Mouse (Mus musculus) liver, postnatal 0 days (tissue): ENCODE data around the gene Ntn1. TPM values are rescaled to one million over a fixed set of nuclear protein-coding genes. Genes with fewer than 3 reads are reported as not detected.

Experiments used
- ATAC-seq: fragments of 200-750 bp; cut with Nextera tagmentation; 2 replicates; pipeline ENCODE4 v1.8.0; 2017; ENCODE audit warnings: mild to moderate bottlenecking, moderate library complexity
- DNase-seq: peaks from one replicate; pipeline ENCODE4 v3.0.0-alpha.2; 2016
- H3K27ac ChIP-seq: fragments of 300-500 bp; sonication (generic); 2 replicates; pipeline ENCODE4 v1.5.1; 2014; ENCODE audit warnings: antibody characterized with exemption, moderate library complexity, mild to moderate bottlenecking, low read depth
- H3K27me3 ChIP-seq: fragments of 300-500 bp; sonication (generic); 2 replicates; pipeline ENCODE4 v1.6.1; 2014; ENCODE audit warnings: low read length, control low read depth, mixed read lengths; ENCODE audit not compliant: insufficient read depth
- H3K36me3 ChIP-seq: fragments of 300-500 bp; sonication (generic); replicated peaks from 2 replicates; pipeline ENCODE4 v1.6.1; 2014; ENCODE audit warnings: mild to moderate bottlenecking, control low read depth, low read length, moderate library complexity, mixed read lengths; ENCODE audit not compliant: insufficient read depth
- H3K4me1 ChIP-seq: fragments of 300-500 bp; sonication (generic); 2 replicates; pipeline ENCODE4 v1.6.1; 2014; ENCODE audit warnings: antibody characterized with exemption, mild to moderate bottlenecking, control low read depth; ENCODE audit not compliant: insufficient read depth
- H3K4me2 ChIP-seq: fragments of 300-500 bp; sonication (generic); 2 replicates; pipeline ENCODE4 v1.6.1; 2014; ENCODE audit warnings: low read depth, mild to moderate bottlenecking, low read length, moderate library complexity, mixed read lengths
- H3K4me3 ChIP-seq: fragments of 300-500 bp; sonication (generic); 2 replicates; pipeline ENCODE4 v1.5.1; 2014; ENCODE audit warnings: low read depth, low read length
- H3K9ac ChIP-seq: fragments of 300-500 bp; sonication (generic); replicated peaks from 2 replicates; pipeline ENCODE4 v1.6.1; 2014; ENCODE audit warnings: mild to moderate bottlenecking, moderate library complexity
- H3K9me3 ChIP-seq: fragments of 300-500 bp; sonication (generic); 2 replicates; pipeline ENCODE4 v1.6.1; 2016; ENCODE audit warnings: mild to moderate bottlenecking, control low read depth, low read length, mixed read lengths
- CTCF ChIP-seq: sonication (generic); IDR thresholded peaks from 2 replicates; pipeline ENCODE4 v1.5.1; 2016; ENCODE audit warnings: antibody characterized with exemption, low read depth
- EP300 ChIP-seq: IDR thresholded peaks from 2 replicates; pipeline ENCODE4 v1.6.1; 2016; ENCODE audit warnings: antibody characterized with exemption, low read depth, mild to moderate bottlenecking
- WGBS: fragments of 180-500 bp; shearing (Covaris S2); extraction: QIAGEN DNeasy Blood & Tissue Kit; methylation state at CpG from one replicate; pipeline ENCODE4 v1.1.7; 2014; ENCODE audit not compliant: insufficient replicate concordance; 5-methylcytosine and 5-hydroxymethylcytosine counted together
- polyA plus RNA-seq: library from polyadenylated mRNA; unstranded; fragments of >200 nt; fragmentation: Nextera tagmentation; extraction: Ambion mirVana; gene quantifications from 2 replicates; pipeline ENCODE4 v1.2.1, GENCODE M21; 2015

Ntn1 gene
- polyA plus RNA-seq, 1 experiment from 2014 or later, result 0.76 TPM

GRCm38 (mm10) chr11:68381318-68381717 lies 19.3 kb downstream of the Ntn1 start:
- TF ChIP-seq CTCF (no peak), EP300 (no peak)
- Histone ChIP-seq H3K27me3 (peaks cover 64% of the 10 kb centered on the region), H3K4me1 (peaks cover 13% of the 10 kb centered on the region), H3K4me3 (no peak overlapping the region), H3K9ac (no peak overlapping the region), H3K36me3 (no peaks in the 10 kb centered on the region), H3K9me3 (no peaks in the 10 kb centered on the region), H3K4me2 (no peak overlapping the region), H3K27ac (no peak overlapping the region)
- ATAC-seq, result no peak
- WGBS, result 66% methylated on average over 9 of the region's 9 CpGs
- DNase-seq, result no peak

GRCm38 (mm10) chr11:68378946-68379764 lies 21.5 kb downstream of the Ntn1 start:
- Histone ChIP-seq H3K27ac (no peak overlapping the region), H3K36me3 (no peaks in the 10 kb centered on the region), H3K4me1 (no peaks in the 10 kb centered on the region), H3K27me3 (peaks cover 43% of the 10 kb centered on the region), H3K9me3 (no peaks in the 10 kb centered on the region), H3K4me3 (no peak overlapping the region), H3K9ac (no peak overlapping the region), H3K4me2 (no peak overlapping the region)
- WGBS, result 33% methylated on average over 16 of the region's 16 CpGs
- no peak for TF ChIP-seq CTCF
- no peak for TF ChIP-seq EP300
- ATAC-seq (no peak), DNase-seq (no peak)

DNA sequence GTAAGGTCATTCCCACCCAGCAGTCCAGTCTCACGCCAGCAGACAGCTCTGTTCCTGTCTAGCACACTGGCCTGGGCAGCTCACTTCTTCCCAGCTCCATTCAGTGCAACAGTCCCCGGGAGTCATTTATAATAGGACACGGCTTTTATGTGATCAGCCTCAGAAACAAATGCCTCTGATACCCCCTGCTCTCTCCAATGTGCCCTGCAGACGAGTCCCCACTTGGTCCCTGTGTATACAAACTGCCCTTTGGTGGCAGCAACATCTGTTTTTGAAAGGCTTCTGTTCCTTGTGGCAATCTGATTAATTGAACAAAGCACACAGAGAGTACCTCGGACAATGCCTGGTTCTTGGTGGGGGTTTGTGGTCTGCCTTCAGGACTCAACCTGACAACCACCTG lies 22.2 kb downstream of the Ntn1 start:
- H3K36me3 ChIP-seq, result no peaks in the 10 kb centered on the region
- WGBS, result 35% methylated on average over 5 of the region's 5 CpGs
- no peak overlapping the region for H3K4me2 ChIP-seq
- ATAC-seq (no peak), DNase-seq (no peak)
- H3K4me3 ChIP-seq, result no peak overlapping the region
- H3K27me3 ChIP-seq, result peaks cover 37% of the 10 kb centered on the region
- TF ChIP-seq CTCF (no peak), EP300 (no peak)
- H3K27ac ChIP-seq, result no peak overlapping the region
- no peaks in the 10 kb centered on the region for H3K4me1 ChIP-seq
- H3K9ac ChIP-seq, result no peak overlapping the region
- H3K9me3 ChIP-seq, result no peaks in the 10 kb centered on the region

DNA sequence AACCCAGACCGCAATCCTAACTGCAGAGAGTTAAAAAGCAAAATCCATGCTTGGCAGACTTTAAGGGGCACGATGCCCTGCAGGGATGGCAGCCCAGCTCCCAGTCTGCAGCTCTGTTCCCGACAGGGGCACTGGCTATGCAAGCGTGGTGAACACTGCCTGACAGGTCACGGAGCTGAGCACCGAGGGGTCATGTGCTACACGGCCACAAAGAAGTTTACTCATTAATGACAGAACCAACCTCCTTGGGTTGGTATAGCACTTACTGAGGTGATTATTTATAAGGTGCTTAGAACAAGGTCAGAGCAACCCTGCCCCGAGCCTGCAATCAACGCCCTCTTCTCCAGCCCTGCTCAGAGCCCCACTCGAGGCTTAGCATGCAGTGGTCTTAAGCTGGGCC lies 27.5 kb downstream of the Ntn1 start:
- H3K4me3 ChIP-seq, result no peak overlapping the region
- DNase-seq (no peak), ATAC-seq (no peak)
- H3K36me3 ChIP-seq, result no peaks in the 10 kb centered on the region
- WGBS, result 64% methylated on average over 10 of the region's 10 CpGs
- H3K4me1 ChIP-seq, result no peaks in the 10 kb centered on the region
- no peak overlapping the region for H3K9ac ChIP-seq
- TF ChIP-seq CTCF (no peak), EP300 (no peak)
- no peak overlapping the region for H3K27ac ChIP-seq
- H3K27me3 ChIP-seq, result no peaks in the 10 kb centered on the region
- no peak overlapping the region for H3K4me2 ChIP-seq
- no peaks in the 10 kb centered on the region for H3K9me3 ChIP-seq

- no peak for TF ChIP-seq EP300
- no peak for TF ChIP-seq CTCF
- H3K27ac ChIP-seq, result no peak overlapping the region
- H3K4me3 ChIP-seq, result no peak overlapping the region
- H3K4me1 ChIP-seq, result no peaks in the 10 kb centered on the region
- ATAC-seq (no peak), DNase-seq (no peak)
- no peak overlapping the region for H3K4me2 ChIP-seq
- H3K9me3 ChIP-seq, result no peaks in the 10 kb centered on the region
- no peak overlapping the region for H3K9ac ChIP-seq
- H3K27me3 ChIP-seq, result no peaks in the 10 kb centered on the region
- no peaks in the 10 kb centered on the region for H3K36me3 ChIP-seq
- WGBS, result 83% methylated on average over 11 of the region's 11 CpGs
Observed at GRCm38 (mm10) chr11:68371609-68372008, 29.0 kb downstream of the Ntn1 start.

DNA sequence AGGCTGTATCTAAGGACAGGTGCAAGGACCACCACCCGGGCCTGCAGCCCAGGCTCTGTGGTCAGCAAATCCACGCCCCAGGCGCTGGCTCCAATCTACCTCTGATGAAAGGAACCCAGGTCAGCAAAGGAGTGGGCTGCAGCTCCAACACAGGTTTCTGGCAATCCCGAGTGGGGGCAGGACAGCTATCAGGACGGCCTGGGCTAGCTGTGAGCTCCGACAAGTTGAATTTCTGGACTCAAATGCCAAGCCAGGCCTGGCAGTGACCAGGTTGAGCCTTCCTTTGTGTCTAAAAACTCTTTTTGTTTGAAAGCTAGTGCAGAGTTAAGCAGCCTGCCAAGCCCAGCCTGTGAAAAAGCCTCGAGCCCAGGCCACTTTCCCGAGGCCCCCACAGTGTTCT lies 43.7 kb downstream of the Ntn1 start:
- no peaks in the 10 kb centered on the region for H3K9me3 ChIP-seq
- no peak overlapping the region for H3K4me3 ChIP-seq
- no peak overlapping the region for H3K4me2 ChIP-seq
- no peak overlapping the region for H3K9ac ChIP-seq
- H3K4me1 ChIP-seq, result no peaks in the 10 kb centered on the region
- no peaks in the 10 kb centered on the region for H3K36me3 ChIP-seq
- H3K27ac ChIP-seq, result no peak overlapping the region
- TF ChIP-seq CTCF (no peak), EP300 (no peak)
- H3K27me3 ChIP-seq, result no peaks in the 10 kb centered on the region
- ATAC-seq, result no peak
- WGBS, result 68% methylated on average over 8 of the region's 8 CpGs
- no peak for DNase-seq

DNA sequence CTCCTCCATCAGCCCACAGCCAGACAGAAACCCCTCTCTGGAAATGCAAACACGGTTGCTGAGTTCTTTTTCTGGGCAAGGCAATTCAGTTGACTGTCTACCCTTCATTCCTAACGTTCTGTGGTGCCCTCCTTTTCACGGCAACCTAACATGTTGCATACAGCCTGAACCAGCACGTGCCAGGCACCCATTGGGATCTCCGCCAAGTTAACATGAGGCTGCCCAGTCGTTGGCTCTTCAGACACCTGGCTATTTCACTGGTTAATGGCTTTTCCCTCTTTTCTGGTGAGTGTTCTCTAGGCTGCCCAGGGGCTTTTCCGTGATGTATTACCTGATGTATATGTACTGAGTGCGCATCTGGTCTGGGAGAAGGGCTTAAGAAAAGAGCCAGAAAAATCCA lies 45.1 kb downstream of the Ntn1 start:
- no peak overlapping the region for H3K4me2 ChIP-seq
- no peaks in the 10 kb centered on the region for H3K36me3 ChIP-seq
- H3K9ac ChIP-seq, result no peak overlapping the region
- H3K4me1 ChIP-seq, result no peaks in the 10 kb centered on the region
- no peak for DNase-seq
- H3K4me3 ChIP-seq, result no peak overlapping the region
- no peak for TF ChIP-seq EP300
- TF ChIP-seq CTCF, result no peak
- no peaks in the 10 kb centered on the region for H3K9me3 ChIP-seq
- no peak for ATAC-seq
- no peaks in the 10 kb centered on the region for H3K27me3 ChIP-seq
- H3K27ac ChIP-seq, result no peak overlapping the region
- 74% methylated on average over 8 of the region's 8 CpGs for WGBS
